Mouse (Mus musculus): ENCODE data around the gene Depdc1a.

DNA sequence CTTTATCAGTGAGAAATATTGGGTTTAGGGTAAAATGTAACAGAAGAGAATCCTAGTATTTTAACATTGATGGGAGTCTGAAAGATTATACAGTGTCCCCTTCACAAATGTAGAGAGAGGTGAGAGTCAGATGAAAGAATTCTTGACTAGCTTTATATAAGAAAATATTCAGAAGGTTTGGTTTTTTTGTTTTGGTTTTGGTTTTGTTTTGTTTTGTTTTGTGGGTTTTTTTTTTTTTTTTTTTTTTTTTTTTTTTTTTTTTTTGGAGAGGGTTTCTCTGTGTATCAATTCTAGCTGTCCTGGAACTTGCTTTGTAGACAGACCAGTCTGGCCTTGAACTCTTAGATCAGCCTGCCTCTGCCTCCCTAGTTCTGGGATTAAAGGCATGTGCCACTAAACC is 33.3 kb downstream of the Depdc1a start:
- TF ChIP-seq POLR2A (IDR thresholded peaks at IDR 0.05; ENCODE audit: borderline replicate concordance, insufficient read depth, low read length) (no peak), CTCF (IDR thresholded peaks at IDR 0.05; ENCODE audit: borderline replicate concordance, insufficient read depth, low read depth, low read length) (no peak)
